Mouse (Mus musculus) mature B cell (primary cell): ENCODE data around the gene Cbln3.

Source experiments
- in situ Hi-C: fragments of 300-500 bp; cut with MboI; formaldehyde crosslinking; loops from 2 replicates; pipeline ENCODE4 v1.14.3; 2019

Cbln3 gene

GRCm38 (mm10) chr14:55879623-55880022, 4.6 kb downstream of the Cbln3 start:
- in situ Hi-C loops = loop anchor here (5.0 kb wide), 1 partner anchor 43 kb away; no protein-coding TSS in a partner anchor

GRCm38 (mm10) chr14:55878316-55878940, 5.8 kb downstream of the Cbln3 start:
- in situ Hi-C loops = loop anchor here (5.0 kb wide), 1 partner anchor 44 kb away; no protein-coding TSS in a partner anchor

GRCm38 (mm10) chr14:55877469-55878315, 6.5 kb downstream of the Cbln3 start:
- in situ Hi-C loops = loop anchor here (5.0 kb wide), 1 partner anchor 45 kb away; no protein-coding TSS in a partner anchor

GRCm38 (mm10) chr14:55873714-55874683, 10.2 kb downstream of the Cbln3 start:
- in situ Hi-C loops = no loop called here

GRCm38 (mm10) chr14:55873242-55873713, 10.9 kb downstream of the Cbln3 start:
- in situ Hi-C loops = no loop called here

- in situ Hi-C loops = no loop called here
Measured at GRCm38 (mm10) chr14:55872551-55872950, 11.6 kb downstream of the Cbln3 start.

GRCm38 (mm10) chr14:55872039-55872438, 12.2 kb downstream of the Cbln3 start:
- in situ Hi-C loops = no loop called here

GRCm38 (mm10) chr14:55869538-55869937, 14.7 kb downstream of the Cbln3 start:
- in situ Hi-C loops = no loop called here

- in situ Hi-C loops = no loop called here
Measured at GRCm38 (mm10) chr14:55868230-55869026, 15.8 kb downstream of the Cbln3 start.

- in situ Hi-C loops = no loop called here
Measured at GRCm38 (mm10) chr14:55866962-55867361, 17.2 kb downstream of the Cbln3 start.

- in situ Hi-C loops = no loop called here
Measured at GRCm38 (mm10) chr14:55863773-55864172, 20.4 kb downstream of the Cbln3 start.

- in situ Hi-C loops = no loop called here
Measured at GRCm38 (mm10) chr14:55862970-55863369, 21.2 kb downstream of the Cbln3 start.

- in situ Hi-C loops = no loop called here
Measured at GRCm38 (mm10) chr14:55862186-55862585, 22.0 kb downstream of the Cbln3 start.

GRCm38 (mm10) chr14:55857588-55857987, 26.6 kb downstream of the Cbln3 start:
- in situ Hi-C loops = no loop called here

- in situ Hi-C loops = no loop called here
Measured at GRCm38 (mm10) chr14:55855101-55855561, 29.1 kb downstream of the Cbln3 start.

- in situ Hi-C loops = no loop called here
Measured at GRCm38 (mm10) chr14:55854406-55855100, 29.6 kb downstream of the Cbln3 start.

- in situ Hi-C loops = no loop called here
Measured at GRCm38 (mm10) chr14:55853621-55854285, 30.4 kb downstream of the Cbln3 start, which contains the start of gene Nynrin. TSS of gene Nynrin (plus strand) at chr14:55854010.

- in situ Hi-C loops = no loop called here
Measured at GRCm38 (mm10) chr14:55852646-55853551, 31.3 kb downstream of the Cbln3 start.
